In the genomic region with DNA sequence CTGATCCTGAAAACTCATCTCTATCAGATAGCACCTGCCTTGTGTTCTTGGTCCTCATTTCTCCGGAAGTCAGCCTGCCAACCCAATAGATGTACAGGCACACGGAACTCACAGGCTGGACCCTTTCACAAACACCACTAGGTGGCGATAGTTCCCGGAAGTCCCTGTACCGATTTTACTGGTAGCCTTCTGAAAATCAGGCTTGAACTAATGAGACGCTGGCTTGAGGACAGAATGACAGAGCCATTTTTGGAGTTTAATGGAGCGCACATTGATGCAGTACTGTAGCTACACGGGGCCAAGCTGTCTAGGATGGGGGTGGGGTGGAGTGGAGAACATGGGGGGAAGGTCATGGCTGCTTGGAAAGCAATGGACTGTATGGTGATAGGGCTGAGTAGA, we compare ENCODE assay signal across 8 mouse cellular contexts. TPM values are rescaled to one million over a fixed set of nuclear protein-coding genes. Genes with fewer than 3 reads are reported as not detected.
A peak's percentile ranks its signal among the peaks of the same experiment; 100 is the strongest.
DNase-seq lines count a peak whose midpoint lies in the region; ATAC-seq and TF ChIP-seq lines count a peak whose summit lies in the region.

No protein-coding gene starts in this region.

- peak; percentile 80 for TF ChIP-seq CTCF in stomach, postnatal 0 days (IDR thresholded peaks at IDR 0.05; ENCODE audit: low read depth)

- no peaks in the 10 kb centered on the region for H3K9me3 ChIP-seq in kidney, embryonic 14.5 days (ENCODE audit: control insufficient read depth, low read length)
- H3K9me3 ChIP-seq in erythroblast, embryonic 14.5 days (ENCODE audit: control insufficient read depth, low read length): no peaks in the 10 kb centered on the region
- no peaks in the 10 kb centered on the region for H3K9me3 ChIP-seq in intestine, embryonic 15.5 days
- H3K9me3 ChIP-seq in megakaryocyte, embryonic 14.5 days: peaks cover 14% of the 10 kb centered on the region
- no peaks in the 10 kb centered on the region for H3K9me3 ChIP-seq in stomach, postnatal 0 days (ENCODE audit: control insufficient read depth, low read length)

- H3K9ac ChIP-seq in kidney, embryonic 14.5 days (ENCODE audit: low read depth, low read length): no peak overlapping the region
- H3K9ac ChIP-seq in intestine, embryonic 15.5 days: no peak overlapping the region
- no peak overlapping the region for H3K9ac ChIP-seq in stomach, postnatal 0 days (ENCODE audit: low read length)

- TF ChIP-seq EP300 in stomach, postnatal 0 days (optimal IDR thresholded peaks at IDR 0.05): no peak

- H3K27me3 ChIP-seq in kidney, embryonic 14.5 days (ENCODE audit: control insufficient read depth, insufficient read depth, low read length): no peaks in the 10 kb centered on the region
- peaks cover 9% of the 10 kb centered on the region; the same call in 1 of the 2 replicates for H3K27me3 ChIP-seq in erythroblast, embryonic 14.5 days (ENCODE audit: control insufficient read depth)
- H3K27me3 ChIP-seq in intestine, embryonic 15.5 days (replicated peaks): no peaks in the 10 kb centered on the region
- H3K27me3 ChIP-seq in megakaryocyte, embryonic 14.5 days (replicated peaks): peaks cover 2% of the 10 kb centered on the region
- no peaks in the 10 kb centered on the region for H3K27me3 ChIP-seq in stomach, postnatal 0 days (ENCODE audit: control insufficient read depth, insufficient read depth, low read length)

- H3K4me3 ChIP-seq in kidney, embryonic 14.5 days (ENCODE audit: low read length): peak overlapping the region; percentile 39
- peak overlapping the region; percentile 3 for H3K4me3 ChIP-seq in erythroblast, embryonic 14.5 days (replicated peaks)
- peak overlapping the region; percentile 38 for H3K4me3 ChIP-seq in intestine, embryonic 15.5 days (replicated peaks)
- peak overlapping the region; percentile 64 for H3K4me3 ChIP-seq in megakaryocyte, embryonic 14.5 days (replicated peaks)
- peak overlapping the region; percentile 24; the same call in 1 of the 2 replicates for H3K4me3 ChIP-seq in stomach, postnatal 0 days (ENCODE audit: low read depth, low read length)

- no peak for DNase-seq in kidney, postnatal 14 days
- peak; percentile 67 for DNase-seq in Muller cell, postnatal 12 days (ENCODE audit: inconsistent ontology term)
- DNase-seq in stomach, postnatal 0 days (ENCODE audit: low spot score): peak; percentile 61
- no peak for DNase-seq in frontal cortex, postnatal 25 days (ENCODE audit: low spot score in 2 of 2)

- no peak overlapping the region for H3K27ac ChIP-seq in kidney, embryonic 14.5 days (ENCODE audit: low read depth, low read length)
- no peak overlapping the region for H3K27ac ChIP-seq in intestine, embryonic 15.5 days
- H3K27ac ChIP-seq in stomach, postnatal 0 days (replicated peaks): no peak overlapping the region

- H3K4me2 ChIP-seq in kidney, embryonic 14.5 days (replicated peaks; ENCODE audit: low read depth, low read length): peak overlapping the region; percentile 83
- H3K4me2 ChIP-seq in intestine, embryonic 15.5 days (replicated peaks): peak overlapping the region; percentile 80
- H3K4me2 ChIP-seq in stomach, postnatal 0 days (replicated peaks; ENCODE audit: low read depth): peak overlapping the region; percentile 62

- no peaks in the 10 kb centered on the region for H3K36me3 ChIP-seq in kidney, embryonic 14.5 days (ENCODE audit: control insufficient read depth, insufficient read depth, low read length)
- no peaks in the 10 kb centered on the region for H3K36me3 ChIP-seq in erythroblast, embryonic 14.5 days (ENCODE audit: control insufficient read depth)
- H3K36me3 ChIP-seq in intestine, embryonic 15.5 days: no peaks in the 10 kb centered on the region
- H3K36me3 ChIP-seq in megakaryocyte, embryonic 14.5 days (replicated peaks; ENCODE audit: low read length): no peaks in the 10 kb centered on the region
- H3K36me3 ChIP-seq in stomach, postnatal 0 days (ENCODE audit: control insufficient read depth, insufficient read depth, low read length): no peaks in the 10 kb centered on the region

- peak; percentile 59 for ATAC-seq in kidney, embryonic 14.5 days (ENCODE audit: low FRiP score, low TSS enrichment)
- peak; percentile 66 for ATAC-seq in intestine, embryonic 15.5 days
- peak; percentile 60 for ATAC-seq in stomach, postnatal 0 days (ENCODE audit: low FRiP score, low TSS enrichment)

- peaks cover 11% of the 10 kb centered on the region; the same call in 1 of the 2 replicates for H3K4me1 ChIP-seq in kidney, embryonic 14.5 days (ENCODE audit: control insufficient read depth, insufficient read depth, low read length)
- H3K4me1 ChIP-seq in erythroblast, embryonic 14.5 days (ENCODE audit: control insufficient read depth): peaks cover 10% of the 10 kb centered on the region
- H3K4me1 ChIP-seq in intestine, embryonic 15.5 days (replicated peaks): 0 out of 2 replicates have a peak, but pooled peaks cover 5% of the 10 kb centered on the region
- peaks cover 16% of the 10 kb centered on the region for H3K4me1 ChIP-seq in megakaryocyte, embryonic 14.5 days
- H3K4me1 ChIP-seq in stomach, postnatal 0 days (replicated peaks; ENCODE audit: control insufficient read depth, insufficient read depth): no peaks in the 10 kb centered on the region

- 8% methylated on average over 8 of the region's 8 CpGs for WGBS in kidney, embryonic 14.5 days
- 10% methylated on average over 8 of the region's 8 CpGs for WGBS in intestine, embryonic 15.5 days
- WGBS in stomach, postnatal 0 days: 6% methylated on average over 8 of the region's 8 CpGs

RNA-seq across cellular contexts. Expression of gene Chrna1, which starts 18.5 kb away (rescaled TPM):
- 0.35 and 0.86 TPM in 2 replicates for polyA plus RNA-seq in kidney, embryonic 14.5 days (2014; fragmentation: Nextera tagmentation; extraction: Ambion mirVana)
- not detected in 2 replicates for polyA plus RNA-seq in erythroblast, embryonic 14.5 days (2012)
- 0.18 and 0.25 TPM in 2 replicates for polyA plus RNA-seq in intestine, embryonic 15.5 days (2015; fragmentation: Nextera tagmentation; extraction: Ambion mirVana)
- not detected in 2 replicates for polyA plus RNA-seq in megakaryocyte, embryonic 14.5 days (2012; ENCODE audit: insufficient read depth, low replicate concordance)
- polyA plus RNA-seq in stomach, postnatal 0 days (2015; fragmentation: Nextera tagmentation; extraction: Ambion mirVana): 0.36 and 0.59 TPM in 2 replicates

RNA-seq across cellular contexts. Expression of gene Wipf1, which starts 32.1 kb away (rescaled TPM):
- 8.3 and 12.9 TPM in 2 replicates for polyA plus RNA-seq in kidney, embryonic 14.5 days (2014; fragmentation: Nextera tagmentation; extraction: Ambion mirVana)
- polyA plus RNA-seq in erythroblast, embryonic 14.5 days (2012): 1.1 and 1.7 TPM in 2 replicates
- polyA plus RNA-seq in intestine, embryonic 15.5 days (2015; fragmentation: Nextera tagmentation; extraction: Ambion mirVana): 9.5 and 10.1 TPM in 2 replicates
- 310 and 704 TPM in 2 replicates for polyA plus RNA-seq in megakaryocyte, embryonic 14.5 days (2012; ENCODE audit: insufficient read depth, low replicate concordance)
- 3.1 and 3.3 TPM in 2 replicates for polyA plus RNA-seq in stomach, postnatal 0 days (2015; fragmentation: Nextera tagmentation; extraction: Ambion mirVana)

Comparison
In these comparisons a context has a peak if more than half of its experiments do, and no peak if none do; other contexts are left out.
1. H3K4me3 ChIP-seq: peak in every context shown above with its lines; median percentile 64 in megakaryocyte, embryonic 14.5 days; 39 in kidney, embryonic 14.5 days; 38 in intestine, embryonic 15.5 days; 24 in stomach, postnatal 0 days; 3 in erythroblast, embryonic 14.5 days.
2. DNase-seq: peak in Muller cell, postnatal 12 days (single experiment) and stomach, postnatal 0 days (single experiment); none in kidney, postnatal 14 days (single experiment) and frontal cortex, postnatal 25 days (0 of 2).
3. RNA of gene Wipf1, which starts 32.1 kb away (polyA plus RNA-seq): 310 to 704 TPM in megakaryocyte, embryonic 14.5 days; 8.3 to 12.9 TPM in kidney, embryonic 14.5 days, 9.5 to 10.1 TPM in intestine, embryonic 15.5 days, 3.1 to 3.3 TPM in stomach, postnatal 0 days and 1.1 to 1.7 TPM in erythroblast, embryonic 14.5 days; every median in the first group is over 10 times any median in the second.
4. Peak in every context shown above with its lines, with median percentiles within 50 percentile points of each other: ATAC-seq and H3K4me2 ChIP-seq.